Mouse (Mus musculus): ENCODE measurements around the gene Ccdc3. TPM values are rescaled to one million over a fixed set of nuclear protein-coding genes. Genes with fewer than 3 reads are reported as not detected.

Gene Ccdc3
- total RNA-seq, 4 experiments from 2014 or later = 2.2 to 3.2 (median 3.1) TPM

GRCm38 (mm10) chr2:5161002-5161745 lies 23.6 kb downstream of the Ccdc3 start:
- DNase-seq (ENCODE audit: low spot score) = no peak

GRCm38 (mm10) chr2:5161908-5162674 lies 24.5 kb downstream of the Ccdc3 start:
- no peak for DNase-seq (ENCODE audit: low spot score)

- DNase-seq (ENCODE audit: low spot score) = no peak
These were observed 25.2 kb downstream of the Ccdc3 start for GRCm38 (mm10) chr2:5162756-5163155.

GRCm38 (mm10) chr2:5165941-5166361 lies 28.4 kb downstream of the Ccdc3 start:
- peak; percentile 33 for DNase-seq (ENCODE audit: low spot score)

- no peak for DNase-seq (ENCODE audit: low spot score)
These were observed 29.2 kb downstream of the Ccdc3 start for GRCm38 (mm10) chr2:5166796-5167195.

GRCm38 (mm10) chr2:5170815-5171214 lies 33.2 kb downstream of the Ccdc3 start:
- no peak for DNase-seq (ENCODE audit: low spot score)

- DNase-seq (ENCODE audit: low spot score) = no peak
These were observed 33.9 kb downstream of the Ccdc3 start for GRCm38 (mm10) chr2:5171301-5172000.

GRCm38 (mm10) chr2:5172773-5173172 lies 35.2 kb downstream of the Ccdc3 start:
- no peak for DNase-seq (ENCODE audit: low spot score)

GRCm38 (mm10) chr2:5174716-5175115 lies 37.1 kb downstream of the Ccdc3 start:
- no peak for DNase-seq (ENCODE audit: low spot score)

- DNase-seq (ENCODE audit: low spot score) = no peak
These were observed 44.2 kb downstream of the Ccdc3 start for GRCm38 (mm10) chr2:5181462-5182443.

- no peak for DNase-seq (ENCODE audit: low spot score)
These were observed 46.6 kb downstream of the Ccdc3 start for GRCm38 (mm10) chr2:5184166-5184565.

GRCm38 (mm10) chr2:5185631-5186030 lies 48.1 kb downstream of the Ccdc3 start:
- no peak for DNase-seq (ENCODE audit: low spot score)

- DNase-seq (ENCODE audit: low spot score) = no peak
These were observed 54.6 kb downstream of the Ccdc3 start for GRCm38 (mm10) chr2:5192156-5192555.

GRCm38 (mm10) chr2:5193071-5193470 lies 55.5 kb downstream of the Ccdc3 start:
- no peak for DNase-seq (ENCODE audit: low spot score)

- DNase-seq (ENCODE audit: low spot score) = no peak
These were observed 57.2 kb downstream of the Ccdc3 start for GRCm38 (mm10) chr2:5194701-5195215.

GRCm38 (mm10) chr2:5197486-5197885 lies 59.9 kb downstream of the Ccdc3 start:
- no peak for DNase-seq (ENCODE audit: low spot score)

- no peak for DNase-seq (ENCODE audit: low spot score)
These were observed 61.7 kb downstream of the Ccdc3 start for GRCm38 (mm10) chr2:5199289-5199688.

- no peak for DNase-seq (ENCODE audit: low spot score)
These were observed 63.3 kb downstream of the Ccdc3 start for GRCm38 (mm10) chr2:5200817-5201364.

- DNase-seq (ENCODE audit: low spot score) = no peak
These were observed 65.6 kb downstream of the Ccdc3 start for GRCm38 (mm10) chr2:5203146-5203545.

- DNase-seq (ENCODE audit: low spot score) = no peak
These were observed 67.4 kb downstream of the Ccdc3 start for GRCm38 (mm10) chr2:5204941-5205340.

GRCm38 (mm10) chr2:5206651-5207050 lies 69.1 kb downstream of the Ccdc3 start:
- DNase-seq (ENCODE audit: low spot score) = no peak

All from heart, adult 8-10 months (tissue).